Mouse (Mus musculus) myocyte (in vitro differentiated cells): ENCODE measurements around the gene Inf2. TPM values are rescaled to one million over a fixed set of nuclear protein-coding genes. Genes with fewer than 3 reads are reported as not detected.

Source experiments
- H3K27me3 ChIP-seq: one replicate; pipeline ENCODE4 v1.6.1; 2011; ENCODE audit not compliant: control insufficient read depth, insufficient read depth, insufficient read length
- H3K36me3 ChIP-seq: one replicate; pipeline ENCODE4 v1.6.1; 2011; ENCODE audit not compliant: control insufficient read depth, insufficient read depth
- H3K4me2 ChIP-seq: one replicate; pipeline ENCODE4 v1.6.1; 2011; ENCODE audit warnings: low read depth, control low read depth
- H3K4me3 ChIP-seq: one replicate; pipeline ENCODE4 v1.5.1; 2011; ENCODE audit warnings: mild to moderate bottlenecking, control low read depth, moderate library complexity
- H3K79me2 ChIP-seq: one replicate; pipeline ENCODE4 v1.6.1; 2011; ENCODE audit not compliant: control insufficient read depth, insufficient read depth
- H3ac ChIP-seq: one replicate; pipeline ENCODE4 v1.6.1; 2011; ENCODE audit not compliant: control insufficient read depth, insufficient read length
- CEBPB ChIP-seq: IDR thresholded peaks from 2 replicates; pipeline ENCODE4 v1.6.1; 2011; ENCODE audit warnings: mild to moderate bottlenecking, moderate library complexity; ENCODE audit not compliant: poor library complexity, insufficient read depth, severe bottlenecking
- E2F4 ChIP-seq: IDR thresholded peaks from one replicate; pipeline ENCODE4 v1.6.1; 2011; ENCODE audit warnings: mild to moderate bottlenecking, control low read depth, moderate library complexity; ENCODE audit not compliant: insufficient read depth
- MAX ChIP-seq: IDR thresholded peaks from one replicate; pipeline ENCODE4 v1.6.1; 2011; ENCODE audit warnings: low read depth, mild to moderate bottlenecking, control low read depth
- MYOD1 ChIP-seq, 3 experiments: IDR thresholded peaks; one replicate each; pipeline ENCODE4 v1.6.1; 2011; ENCODE audit warnings: control low read depth in 2 of 3, low read depth in 2 of 3, mild to moderate bottlenecking in 2 of 3, moderate library complexity in 1 of 3; ENCODE audit not compliant: insufficient read length in 2 of 3, control insufficient read depth in 1 of 3
- MYOG ChIP-seq, 3 experiments: IDR thresholded peaks; one replicate each; pipeline ENCODE4 v1.6.1; 2011; ENCODE audit warnings: control low read depth in 2 of 3, low read depth in 2 of 3, mild to moderate bottlenecking in 2 of 3; ENCODE audit not compliant: insufficient read length in 2 of 3, control insufficient read depth in 1 of 3, insufficient read depth in 1 of 3
- POLR2A ChIP-seq: IDR thresholded peaks from one replicate; pipeline ENCODE4 v1.6.1; 2011; ENCODE audit warnings: low read depth, mild to moderate bottlenecking, control low read depth, moderate library complexity; ENCODE audit not compliant: insufficient read length
- POLR2AphosphoS2 ChIP-seq: IDR thresholded peaks from one replicate; pipeline ENCODE4 v1.6.1; 2011; ENCODE audit warnings: low read depth, control low read depth; ENCODE audit not compliant: insufficient read length
- REST ChIP-seq: IDR thresholded peaks from one replicate; pipeline ENCODE4 v1.6.1; 2011; ENCODE audit warnings: mild to moderate bottlenecking, control low read depth, moderate library complexity; ENCODE audit not compliant: insufficient read depth, insufficient read length
- SRF ChIP-seq: IDR thresholded peaks from one replicate; pipeline ENCODE4 v1.6.1; 2011; ENCODE audit warnings: low read depth; ENCODE audit not compliant: control insufficient read depth, insufficient read length
- TCF12 ChIP-seq: IDR thresholded peaks from one replicate; pipeline ENCODE4 v1.6.1; 2011; ENCODE audit warnings: mild to moderate bottlenecking, control low read depth; ENCODE audit not compliant: poor library complexity, insufficient read depth, severe bottlenecking
- TCF3 ChIP-seq: IDR thresholded peaks from one replicate; pipeline ENCODE4 v1.6.1; 2011; ENCODE audit warnings: low read depth, control low read depth; ENCODE audit not compliant: insufficient read length
- USF1 ChIP-seq: IDR thresholded peaks from one replicate; pipeline ENCODE4 v1.6.1; 2011; ENCODE audit warnings: low read depth, mild to moderate bottlenecking, control low read depth, moderate library complexity
- polyA plus RNA-seq: library from polyadenylated mRNA; unstranded; fragments of >200 nt; fragmentation: generic; extraction: Trizol; gene quantifications from one replicate; pipeline ENCODE4 v1.2.1, GENCODE M21; 2012; ENCODE audit warnings: missing spikeins

Gene Inf2
- polyA plus RNA-seq, 1 experiment: 70.1 TPM

DNA sequence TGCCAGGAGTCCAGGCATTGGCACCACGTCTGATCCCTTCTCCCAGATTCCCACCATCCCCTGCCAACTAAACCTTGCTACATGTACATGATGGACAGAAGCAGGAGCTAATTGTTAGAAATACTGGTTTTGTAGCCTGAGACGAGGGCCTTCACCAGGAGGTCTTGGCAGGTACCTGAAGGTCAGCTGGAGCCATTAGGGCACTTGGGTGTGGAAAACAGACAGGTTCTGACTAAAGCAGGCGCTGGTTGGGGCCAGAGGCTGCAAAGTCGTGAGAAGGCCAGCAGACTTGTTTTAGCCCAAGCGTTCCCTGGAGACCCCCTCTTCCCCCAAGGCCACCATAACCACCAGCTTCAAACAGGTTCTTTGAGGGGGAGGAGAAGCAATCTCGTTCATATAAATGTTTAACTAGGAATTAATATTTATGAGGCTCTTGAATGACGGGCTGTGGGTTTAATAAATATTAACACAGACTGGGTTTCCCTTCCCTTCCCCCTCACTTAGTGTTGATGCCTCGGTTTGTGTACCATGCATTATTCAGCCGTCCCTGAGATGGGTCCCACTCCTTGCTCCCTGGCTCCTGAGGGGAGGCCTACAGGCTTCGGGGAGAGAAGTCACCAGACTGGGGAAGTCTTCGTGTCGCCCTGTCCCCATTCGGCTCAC, 46.2 kb upstream of the Inf2 start:
- Histone ChIP-seq H3ac (no peak overlapping the region), H3K36me3 (no peaks in the 10 kb centered on the region), H3K4me2 (no peak overlapping the region), H3K79me2 (no peaks in the 10 kb centered on the region), H3K27me3 (peaks cover 23% of the 10 kb centered on the region), H3K4me3 (no peak overlapping the region)
- TF ChIP-seq CEBPB (no peak), POLR2AphosphoS2 (no peak), E2F4 (no peak), USF1 (no peak), MYOD1 (IDR thresholded peaks at IDR 0.05; ENCODE audit: control insufficient read depth in 1 of 3, insufficient read length in 2 of 3, low read depth in 2 of 3) (no peak), MAX (no peak), TCF3 (no peak), REST (no peak), TCF12 (no peak), POLR2A (no peak), MYOG (IDR thresholded peaks at IDR 0.05; ENCODE audit: control insufficient read depth in 1 of 3, insufficient read depth in 1 of 3, insufficient read length in 2 of 3, low read depth in 2 of 3) (no peak), SRF (no peak)

DNA sequence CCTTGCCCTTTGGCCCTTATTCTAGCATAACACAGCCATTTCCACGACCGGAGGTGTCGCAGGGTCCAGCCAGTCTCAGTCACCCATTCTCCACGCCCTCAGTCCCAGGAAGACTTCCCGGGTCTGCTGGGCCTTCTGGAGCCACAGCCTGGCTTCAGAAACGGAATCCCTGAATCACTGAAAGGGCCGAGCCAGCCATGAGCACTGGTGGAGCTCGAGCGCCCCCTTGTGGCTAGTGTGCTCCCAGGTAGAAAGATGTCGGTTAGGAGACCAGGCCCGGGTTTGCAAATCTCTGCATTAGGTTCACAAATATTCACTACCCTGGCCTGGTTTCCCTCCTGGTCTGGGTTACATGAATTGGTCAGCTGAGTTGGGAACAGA, 45.7 kb upstream of the Inf2 start:
- no peak overlapping the region for H3K4me3 ChIP-seq
- peaks cover 20% of the 10 kb centered on the region for H3K27me3 ChIP-seq
- H3K79me2 ChIP-seq: no peaks in the 10 kb centered on the region
- TF ChIP-seq SRF: no peak
- TF ChIP-seq CEBPB: no peak
- TF ChIP-seq TCF12: no peak
- no peak for TF ChIP-seq MAX
- TF ChIP-seq MYOG (IDR thresholded peaks at IDR 0.05; ENCODE audit: control insufficient read depth in 1 of 3, insufficient read depth in 1 of 3, insufficient read length in 2 of 3, low read depth in 2 of 3): no peak
- no peak for TF ChIP-seq REST
- TF ChIP-seq E2F4: no peak
- no peak for TF ChIP-seq POLR2AphosphoS2
- TF ChIP-seq POLR2A: no peak
- no peak for TF ChIP-seq TCF3
- TF ChIP-seq MYOD1 (IDR thresholded peaks at IDR 0.05; ENCODE audit: control insufficient read depth in 1 of 3, insufficient read length in 2 of 3, low read depth in 2 of 3): no peak
- no peak for TF ChIP-seq USF1
- no peak overlapping the region for H3K4me2 ChIP-seq
- no peaks in the 10 kb centered on the region for H3K36me3 ChIP-seq
- H3ac ChIP-seq: no peak overlapping the region

DNA sequence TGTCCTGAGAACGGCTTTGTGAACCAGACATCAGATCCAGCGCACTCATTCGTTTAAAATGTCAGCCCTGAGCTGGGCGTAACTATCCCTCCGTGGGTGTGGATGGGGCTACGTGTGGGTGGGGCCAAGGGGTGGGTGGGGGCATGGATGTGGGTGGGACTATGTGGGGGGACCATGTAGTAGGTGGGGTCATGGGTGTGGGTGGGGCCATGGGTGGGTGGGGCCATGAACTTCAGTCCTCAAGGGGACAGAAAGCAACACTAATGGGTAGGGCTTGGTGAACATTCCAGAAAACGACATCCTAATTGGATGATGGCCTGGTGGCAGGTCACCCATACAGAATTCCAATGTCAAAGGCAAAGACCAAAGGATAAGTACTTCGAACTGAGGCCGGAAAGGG, 44.6 kb upstream of the Inf2 start:
- TF ChIP-seq POLR2A (no peak), MAX (no peak), CEBPB (no peak), MYOD1 (IDR thresholded peaks at IDR 0.05; ENCODE audit: control insufficient read depth in 1 of 3, insufficient read length in 2 of 3, low read depth in 2 of 3) (no peak), SRF (no peak), E2F4 (no peak)

DNA sequence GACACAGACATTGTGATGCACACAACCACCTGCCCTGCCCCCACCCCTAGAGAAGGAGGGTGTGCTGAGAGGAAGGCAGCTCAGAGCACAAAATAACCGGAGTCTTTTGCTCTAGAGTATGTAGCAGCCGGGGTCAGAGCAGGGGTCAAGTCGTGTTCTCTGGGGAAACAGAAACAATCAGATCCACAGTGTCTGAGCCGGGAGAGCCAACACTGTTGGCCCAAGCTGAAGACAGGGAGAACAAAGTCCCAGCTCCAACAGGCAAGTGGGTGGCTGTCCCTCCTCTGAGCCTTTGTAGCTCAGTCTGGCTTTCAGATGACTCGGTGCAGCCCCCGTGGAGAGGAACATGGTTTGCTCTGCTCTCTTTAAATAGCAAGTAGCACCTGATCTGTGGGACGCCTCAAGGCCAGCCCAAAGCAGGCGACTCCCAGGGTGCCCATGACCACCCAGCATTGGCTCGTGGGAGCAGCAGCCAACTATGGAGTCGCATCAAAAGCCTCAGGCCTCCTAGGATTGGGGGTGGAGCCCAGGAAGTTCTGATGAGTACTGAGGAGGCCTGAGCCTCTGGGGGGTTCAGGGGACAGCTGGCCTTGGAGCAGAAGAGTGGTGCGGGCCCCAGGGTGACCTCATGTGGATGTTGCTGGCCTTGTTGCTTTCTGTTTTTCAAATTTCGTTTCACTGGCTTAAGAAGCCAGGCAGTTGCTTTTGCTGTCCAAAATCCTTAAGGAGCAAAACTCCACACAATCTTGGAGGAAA, 43.5 kb upstream of the Inf2 start:
- no peak overlapping the region for H3K4me2 ChIP-seq
- H3K27me3 ChIP-seq: peaks cover 11% of the 10 kb centered on the region
- no peak overlapping the region for H3K4me3 ChIP-seq
- no peaks in the 10 kb centered on the region for H3K79me2 ChIP-seq
- no peaks in the 10 kb centered on the region for H3K36me3 ChIP-seq
- no peak overlapping the region for H3ac ChIP-seq
- TF ChIP-seq TCF3: no peak
- TF ChIP-seq POLR2AphosphoS2: no peak
- no peak for TF ChIP-seq POLR2A
- TF ChIP-seq TCF12: no peak
- TF ChIP-seq USF1: no peak
- no peak for TF ChIP-seq REST
- no peak for TF ChIP-seq E2F4
- no peak for TF ChIP-seq MYOD1 (IDR thresholded peaks at IDR 0.05; ENCODE audit: control insufficient read depth in 1 of 3, insufficient read length in 2 of 3, low read depth in 2 of 3)
- TF ChIP-seq MYOG (IDR thresholded peaks at IDR 0.05; ENCODE audit: control insufficient read depth in 1 of 3, insufficient read depth in 1 of 3, insufficient read length in 2 of 3, low read depth in 2 of 3): no peak

More for the DNA sequence above, 44.6 kb upstream of the Inf2 start:
- H3K79me2 ChIP-seq: no peaks in the 10 kb centered on the region
- H3K4me2 ChIP-seq: no peak overlapping the region
- no peak overlapping the region for H3ac ChIP-seq
- H3K27me3 ChIP-seq: peaks cover 16% of the 10 kb centered on the region
- H3K36me3 ChIP-seq: no peaks in the 10 kb centered on the region
- H3K4me3 ChIP-seq: no peak overlapping the region

DNA sequence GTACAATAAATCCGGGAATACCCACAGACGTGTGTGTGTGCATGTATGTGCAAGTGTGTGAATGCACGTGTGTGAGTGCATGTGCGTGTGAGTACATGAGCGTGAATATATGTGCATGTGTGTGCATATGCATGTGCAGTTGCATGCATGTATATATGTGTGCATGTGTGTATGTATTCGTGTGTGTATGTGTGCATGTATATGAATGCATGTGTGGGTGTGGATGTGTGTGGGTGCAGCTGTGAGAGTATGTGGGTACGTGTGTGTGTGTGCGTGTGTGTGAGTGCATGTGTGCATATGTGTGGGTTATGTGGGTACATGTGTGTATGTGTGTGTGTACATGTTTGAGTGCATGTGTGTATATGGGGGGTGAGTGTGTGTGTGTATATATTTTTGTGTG, 42.5 kb upstream of the Inf2 start:
- Histone ChIP-seq H3K4me3 (no peak overlapping the region), H3K36me3 (no peaks in the 10 kb centered on the region), H3K27me3 (peaks cover 8% of the 10 kb centered on the region), H3K79me2 (no peaks in the 10 kb centered on the region), H3K4me2 (no peak overlapping the region), H3ac (no peak overlapping the region)
- TF ChIP-seq MYOD1 (IDR thresholded peaks at IDR 0.05; ENCODE audit: control insufficient read depth in 1 of 3, insufficient read length in 2 of 3, low read depth in 2 of 3): no peak
- no peak for TF ChIP-seq E2F4
- TF ChIP-seq TCF3: no peak
- TF ChIP-seq REST: no peak
- no peak for TF ChIP-seq CEBPB
- TF ChIP-seq USF1: no peak
- no peak for TF ChIP-seq MYOG (IDR thresholded peaks at IDR 0.05; ENCODE audit: control insufficient read depth in 1 of 3, insufficient read depth in 1 of 3, insufficient read length in 2 of 3, low read depth in 2 of 3)
- TF ChIP-seq TCF12: no peak
- no peak for TF ChIP-seq POLR2A
- TF ChIP-seq MAX: no peak
- TF ChIP-seq SRF: no peak
- no peak for TF ChIP-seq POLR2AphosphoS2
